Mouse (Mus musculus): ENCODE measurements at regions not wholly inside any gene's neighbourhood (a gene's known extent, or its start where the extent isn't known, plus 50 kb on each side); places are given as distances from the start of the nearest gene placed in this dataset.

DNA sequence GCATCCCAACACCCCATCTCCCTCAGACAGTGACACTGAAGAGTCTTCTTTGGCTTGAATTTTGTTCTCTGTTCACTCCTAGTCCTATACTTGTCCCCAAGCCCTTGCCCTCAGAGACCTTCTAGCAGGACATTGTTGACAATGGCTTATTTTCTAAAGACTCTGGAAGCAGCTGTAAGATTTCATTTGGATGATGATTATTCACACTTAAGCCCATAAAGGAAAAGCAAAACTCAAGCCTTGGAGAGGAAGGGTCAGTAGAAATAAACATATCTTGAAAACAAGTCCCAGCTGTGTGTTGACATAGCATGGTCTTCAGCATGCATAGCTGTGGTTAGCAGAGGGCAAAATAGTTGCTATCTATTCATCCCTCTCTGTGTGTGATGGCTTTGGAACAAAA lies 59.9 kb upstream of the Cdh11 start:
- Histone ChIP-seq H3K9me3 (replicated peaks; ENCODE audit: control insufficient read depth, low read length, poor library complexity, severe bottlenecking) (no peaks in the 10 kb centered on the region), H3K27me3 (ENCODE audit: control insufficient read depth, insufficient read depth, low read depth, low read length) (no peaks in the 10 kb centered on the region), H3K9ac (ENCODE audit: low read depth, low read length) (no peak overlapping the region), H3K36me3 (ENCODE audit: control insufficient read depth, insufficient read depth, low read length) (no peaks in the 10 kb centered on the region), H3K4me3 (ENCODE audit: low read depth, low read length) (no peak overlapping the region), H3K4me1 (ENCODE audit: control insufficient read depth, insufficient read depth, low read length) (no peaks in the 10 kb centered on the region), H3K27ac (ENCODE audit: low read length) (no peak overlapping the region), H3K4me2 (ENCODE audit: low read length) (no peak overlapping the region)
- no peak for ATAC-seq

DNA sequence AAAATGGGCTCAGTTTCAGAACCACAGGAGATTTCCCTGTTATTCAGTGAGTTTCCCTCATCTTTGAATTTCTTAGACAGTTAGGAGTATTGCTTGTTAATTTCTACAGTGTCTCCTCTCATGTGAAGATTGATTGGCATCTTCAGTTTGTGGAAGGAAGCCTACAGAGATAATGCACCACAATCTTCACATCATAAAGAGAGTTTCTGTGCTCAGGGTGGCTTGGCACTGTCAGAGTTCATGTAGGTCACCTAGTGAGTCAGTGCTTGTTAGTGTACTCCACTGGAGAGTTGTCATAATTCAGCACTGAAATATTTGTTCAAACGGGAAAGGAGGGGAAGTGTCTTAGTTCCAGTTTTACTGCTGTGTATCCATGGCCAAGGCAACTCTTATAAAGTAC lies 74.6 kb upstream of the Cdh11 start:
- Histone ChIP-seq H3K4me3 (ENCODE audit: low read depth, low read length) (no peak overlapping the region), H3K4me2 (ENCODE audit: low read length) (no peak overlapping the region), H3K9ac (ENCODE audit: low read depth, low read length) (no peak overlapping the region), H3K27me3 (ENCODE audit: control insufficient read depth, insufficient read depth, low read depth, low read length) (no peaks in the 10 kb centered on the region), H3K9me3 (replicated peaks; ENCODE audit: control insufficient read depth, low read length, poor library complexity, severe bottlenecking) (no peaks in the 10 kb centered on the region), H3K4me1 (ENCODE audit: control insufficient read depth, insufficient read depth, low read length) (no peaks in the 10 kb centered on the region), H3K36me3 (ENCODE audit: control insufficient read depth, insufficient read depth, low read length) (no peaks in the 10 kb centered on the region), H3K27ac (ENCODE audit: low read length) (no peak overlapping the region)
- WGBS = 84% methylated on average over 1 of the region's 1 CpGs
- ATAC-seq = no peak

DNA sequence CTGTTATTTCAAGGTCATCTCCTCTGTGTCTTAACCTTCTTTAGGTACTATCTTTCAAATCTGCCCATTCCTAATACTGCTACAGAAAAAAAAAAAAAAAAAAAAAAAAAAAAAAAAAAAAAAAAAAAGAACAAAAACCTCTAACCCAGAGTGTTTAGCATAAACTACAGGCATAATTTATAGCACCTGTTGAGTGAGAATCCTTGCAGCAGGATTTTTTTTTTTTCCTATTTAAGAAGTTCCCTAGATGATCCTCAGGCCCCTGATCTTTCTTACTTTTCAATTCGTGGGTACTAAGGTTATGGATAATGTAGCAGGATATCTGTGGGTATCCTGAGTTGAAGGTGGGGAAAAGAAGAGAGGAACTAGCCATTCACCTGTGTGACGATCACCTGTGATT lies 114.1 kb upstream of the Cdh11 start:
- no peak overlapping the region for H3K4me3 ChIP-seq (ENCODE audit: low read depth, low read length)
- H3K36me3 ChIP-seq (ENCODE audit: control insufficient read depth, insufficient read depth, low read length) = no peaks in the 10 kb centered on the region
- no peak overlapping the region for H3K4me2 ChIP-seq (ENCODE audit: low read length)
- H3K27me3 ChIP-seq (ENCODE audit: control insufficient read depth, insufficient read depth, low read depth, low read length) = no peaks in the 10 kb centered on the region
- no peak overlapping the region for H3K27ac ChIP-seq (ENCODE audit: low read length)
- peaks cover 2% of the 10 kb centered on the region; the same call in 1 of the 2 replicates for H3K4me1 ChIP-seq (ENCODE audit: control insufficient read depth, insufficient read depth, low read length)
- H3K9ac ChIP-seq (ENCODE audit: low read depth, low read length) = no peak overlapping the region
- no peak for ATAC-seq
- 90% methylated on average over 2 of the region's 2 CpGs for WGBS
- H3K9me3 ChIP-seq (replicated peaks; ENCODE audit: control insufficient read depth, low read length, poor library complexity, severe bottlenecking) = no peaks in the 10 kb centered on the region

DNA sequence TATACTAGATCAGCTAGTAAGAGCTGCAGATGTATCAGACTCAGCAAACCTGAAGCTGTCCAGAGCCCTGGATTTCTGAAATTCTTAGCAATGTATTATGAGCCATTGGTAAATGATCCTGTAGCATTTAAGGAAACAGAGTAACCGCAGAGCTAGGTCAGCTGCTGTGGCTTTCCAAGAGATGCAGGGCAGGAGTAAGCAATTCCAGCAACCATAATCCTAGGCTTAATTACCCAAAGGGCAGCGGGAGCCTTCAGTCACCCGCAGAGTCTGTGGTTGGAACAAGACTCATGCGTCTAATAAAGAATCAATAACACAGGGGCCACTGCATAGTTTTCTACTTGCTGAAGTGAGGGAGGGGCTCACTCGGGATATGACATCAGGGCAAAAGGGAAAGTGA lies 115.2 kb upstream of the Cdh11 start:
- no peak overlapping the region for H3K27ac ChIP-seq (ENCODE audit: low read length)
- H3K4me3 ChIP-seq (ENCODE audit: low read depth, low read length) = no peak overlapping the region
- no peaks in the 10 kb centered on the region for H3K9me3 ChIP-seq (replicated peaks; ENCODE audit: control insufficient read depth, low read length, poor library complexity, severe bottlenecking)
- 28% methylated on average over 5 of the region's 5 CpGs for WGBS
- ATAC-seq = no peak
- H3K36me3 ChIP-seq (ENCODE audit: control insufficient read depth, insufficient read depth, low read length) = no peaks in the 10 kb centered on the region
- H3K4me1 ChIP-seq (ENCODE audit: control insufficient read depth, insufficient read depth, low read length) = peaks cover 2% of the 10 kb centered on the region; the same call in 1 of the 2 replicates
- H3K4me2 ChIP-seq (ENCODE audit: low read length) = no peak overlapping the region
- no peak overlapping the region for H3K9ac ChIP-seq (ENCODE audit: low read depth, low read length)
- H3K27me3 ChIP-seq (ENCODE audit: control insufficient read depth, insufficient read depth, low read depth, low read length) = no peaks in the 10 kb centered on the region

DNA sequence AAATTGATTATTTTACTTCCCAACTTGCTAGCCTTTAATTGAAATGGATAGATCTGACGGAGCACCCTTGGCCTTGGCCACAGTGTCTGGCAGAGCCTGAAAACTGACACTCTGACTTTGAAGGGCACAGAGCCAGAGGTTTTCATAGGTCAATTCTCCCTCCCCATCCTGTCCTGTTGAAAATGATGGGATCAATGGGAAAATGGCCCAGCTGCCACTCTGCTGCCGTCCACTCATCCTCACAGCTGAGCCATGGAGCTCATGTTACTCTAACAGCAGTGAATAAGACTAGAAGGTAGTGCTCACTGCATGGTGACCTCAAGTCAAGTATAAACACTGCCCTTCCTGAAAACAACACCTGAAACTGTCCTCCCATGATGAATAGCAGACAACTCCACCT lies 122.0 kb upstream of the Cdh11 start:
- H3K27ac ChIP-seq (ENCODE audit: low read length) = no peak overlapping the region
- H3K36me3 ChIP-seq (ENCODE audit: control insufficient read depth, insufficient read depth, low read length) = no peaks in the 10 kb centered on the region
- no peak overlapping the region for H3K9ac ChIP-seq (ENCODE audit: low read depth, low read length)
- no peak overlapping the region for H3K4me3 ChIP-seq (ENCODE audit: low read depth, low read length)
- H3K4me1 ChIP-seq (ENCODE audit: control insufficient read depth, insufficient read depth, low read length) = no peaks in the 10 kb centered on the region
- no peaks in the 10 kb centered on the region for H3K27me3 ChIP-seq (ENCODE audit: control insufficient read depth, insufficient read depth, low read depth, low read length)
- H3K4me2 ChIP-seq (ENCODE audit: low read length) = no peak overlapping the region
- 72% methylated on average over 2 of the region's 2 CpGs for WGBS
- no peak for ATAC-seq
- H3K9me3 ChIP-seq (replicated peaks; ENCODE audit: control insufficient read depth, low read length, poor library complexity, severe bottlenecking) = no peaks in the 10 kb centered on the region

DNA sequence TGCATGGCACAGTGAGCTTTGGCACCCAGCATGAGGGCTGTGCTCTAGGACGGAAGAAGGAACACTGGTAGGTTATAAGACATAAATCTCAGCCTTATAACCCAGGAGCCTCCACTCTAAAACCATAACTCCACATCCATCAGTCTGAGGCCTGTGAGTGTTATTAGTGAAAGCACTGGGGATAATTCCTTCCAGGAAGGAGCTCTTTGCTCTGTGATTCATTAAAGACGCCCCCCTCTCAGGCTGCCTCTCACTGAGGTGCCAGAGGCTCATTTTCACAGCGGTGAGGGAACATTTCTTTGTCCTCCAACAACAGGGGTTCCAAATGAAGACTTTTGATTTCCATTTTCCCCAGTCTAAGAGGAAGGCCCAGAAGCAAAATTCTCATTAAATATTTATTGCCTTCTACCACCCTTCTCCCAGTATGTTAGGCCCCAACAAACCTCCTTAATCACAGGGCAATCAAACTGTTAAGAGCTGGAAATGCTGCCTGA lies 145.9 kb upstream of the Cdh11 start:
- 13% methylated on average over 3 of the region's 3 CpGs for WGBS
- Histone ChIP-seq H3K36me3 (ENCODE audit: control insufficient read depth, insufficient read depth, low read length) (no peaks in the 10 kb centered on the region), H3K4me3 (ENCODE audit: low read depth, low read length) (no peak overlapping the region), H3K27me3 (ENCODE audit: control insufficient read depth, insufficient read depth, low read depth, low read length) (no peaks in the 10 kb centered on the region), H3K9ac (ENCODE audit: low read depth, low read length) (no peak overlapping the region), H3K4me2 (ENCODE audit: low read length) (no peak overlapping the region), H3K27ac (ENCODE audit: low read length) (no peak overlapping the region), H3K4me1 (ENCODE audit: control insufficient read depth, insufficient read depth, low read length) (no peaks in the 10 kb centered on the region), H3K9me3 (replicated peaks; ENCODE audit: control insufficient read depth, low read length, poor library complexity, severe bottlenecking) (no peaks in the 10 kb centered on the region)
- 0 out of 2 replicates have a peak, but pooled peaks have one; percentile 28 for ATAC-seq

DNA sequence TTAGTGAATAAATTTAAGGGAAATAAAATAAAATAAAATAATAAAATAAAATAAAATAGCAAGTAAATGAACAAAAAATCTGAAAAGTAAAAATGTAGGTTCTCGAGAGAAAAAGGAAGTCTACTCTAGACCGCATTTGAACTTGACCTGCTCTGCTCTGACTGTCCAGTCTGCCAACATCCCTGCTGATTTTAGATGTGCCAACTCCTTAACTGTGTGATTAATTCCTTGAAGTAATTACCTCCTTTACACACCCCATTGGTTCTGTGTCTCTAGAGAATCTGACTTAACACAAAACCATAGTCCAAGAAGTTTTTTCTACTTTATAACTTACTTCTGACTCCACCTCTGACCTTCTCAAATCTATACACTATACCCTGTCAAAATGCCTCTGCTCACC lies 153.3 kb upstream of the Cdh11 start:
- Histone ChIP-seq H3K4me2 (ENCODE audit: low read length) (no peak overlapping the region), H3K9ac (ENCODE audit: low read depth, low read length) (no peak overlapping the region), H3K4me1 (ENCODE audit: control insufficient read depth, insufficient read depth, low read length) (no peaks in the 10 kb centered on the region), H3K27me3 (ENCODE audit: control insufficient read depth, insufficient read depth, low read depth, low read length) (no peaks in the 10 kb centered on the region), H3K36me3 (ENCODE audit: control insufficient read depth, insufficient read depth, low read length) (no peaks in the 10 kb centered on the region), H3K9me3 (replicated peaks; ENCODE audit: control insufficient read depth, low read length, poor library complexity, severe bottlenecking) (no peaks in the 10 kb centered on the region), H3K27ac (ENCODE audit: low read length) (no peak overlapping the region), H3K4me3 (ENCODE audit: low read depth, low read length) (no peak overlapping the region)
- 95% methylated on average over 2 of the region's 2 CpGs for WGBS
- ATAC-seq = no peak

DNA sequence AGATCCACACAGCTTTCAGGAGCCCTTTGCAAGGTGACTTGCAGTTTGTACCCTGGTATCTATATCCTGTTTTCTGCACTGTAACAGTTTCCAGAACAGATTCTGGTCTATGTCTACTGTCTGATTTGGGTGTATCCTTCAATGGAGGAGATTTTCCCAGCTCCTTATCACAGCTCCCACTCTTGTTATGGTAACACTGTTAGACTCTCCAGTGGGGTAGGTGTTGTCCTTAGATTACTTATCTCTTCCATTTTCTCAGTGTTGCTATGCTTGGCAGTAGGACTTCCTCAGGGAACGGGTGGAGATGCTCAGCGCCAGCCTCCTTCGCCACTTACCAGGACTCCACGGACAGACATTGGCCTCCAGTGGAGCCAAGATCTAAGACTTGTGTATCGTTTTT lies 160.1 kb upstream of the Cdh11 start:
- Histone ChIP-seq H3K27ac (ENCODE audit: low read length) (no peak overlapping the region), H3K4me2 (ENCODE audit: low read length) (no peak overlapping the region), H3K9ac (ENCODE audit: low read depth, low read length) (no peak overlapping the region), H3K4me1 (ENCODE audit: control insufficient read depth, insufficient read depth, low read length) (no peaks in the 10 kb centered on the region), H3K9me3 (replicated peaks; ENCODE audit: control insufficient read depth, low read length, poor library complexity, severe bottlenecking) (no peaks in the 10 kb centered on the region), H3K4me3 (ENCODE audit: low read depth, low read length) (no peak overlapping the region), H3K36me3 (ENCODE audit: control insufficient read depth, insufficient read depth, low read length) (no peaks in the 10 kb centered on the region), H3K27me3 (ENCODE audit: control insufficient read depth, insufficient read depth, low read depth, low read length) (no peaks in the 10 kb centered on the region)
- WGBS = 88% methylated on average over 5 of the region's 5 CpGs
- no peak for ATAC-seq

DNA sequence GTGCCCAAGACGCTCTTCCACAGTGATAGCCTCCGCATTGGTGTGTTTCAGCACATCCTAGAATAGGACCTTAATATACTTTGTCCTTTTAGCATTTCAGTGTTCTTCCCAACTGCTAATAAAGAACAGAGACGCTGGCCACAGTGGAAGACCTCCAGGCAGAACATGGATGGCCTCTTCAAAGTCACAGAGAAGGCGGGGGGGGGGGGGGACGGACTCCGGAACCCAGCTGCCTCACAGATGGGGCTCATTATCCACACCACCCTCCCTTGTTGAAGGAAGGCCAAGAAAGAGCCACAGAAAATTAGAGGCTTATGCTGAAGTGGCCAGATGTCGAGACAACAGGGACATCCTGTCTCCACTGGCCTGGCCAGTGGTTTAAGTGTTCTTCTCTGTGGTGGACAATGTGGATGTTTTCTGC lies 192.7 kb upstream of the Cdh11 start:
- no peak for ATAC-seq

More for the DNA sequence above, 192.7 kb upstream of the Cdh11 start:
- H3K4me1 ChIP-seq (ENCODE audit: control insufficient read depth, insufficient read depth, low read length) = no peaks in the 10 kb centered on the region
- no peak overlapping the region for H3K4me2 ChIP-seq (ENCODE audit: low read length)
- H3K9me3 ChIP-seq (replicated peaks; ENCODE audit: control insufficient read depth, low read length, poor library complexity, severe bottlenecking) = no peaks in the 10 kb centered on the region
- no peaks in the 10 kb centered on the region for H3K36me3 ChIP-seq (ENCODE audit: control insufficient read depth, insufficient read depth, low read length)
- no peak overlapping the region for H3K27ac ChIP-seq (ENCODE audit: low read length)
- no peak overlapping the region for H3K9ac ChIP-seq (ENCODE audit: low read depth, low read length)
- 65% methylated on average over 7 of the region's 7 CpGs for WGBS
- H3K27me3 ChIP-seq (ENCODE audit: control insufficient read depth, insufficient read depth, low read depth, low read length) = no peaks in the 10 kb centered on the region
- H3K4me3 ChIP-seq (ENCODE audit: low read depth, low read length) = no peak overlapping the region
